Mouse (Mus musculus): Measurements from ENCODE around the gene Capza2.

Capza2 gene

GRCm38 (mm10) chr6:17635615-17636284 is at the start of gene Capza2:
Gene Capza2, plus strand, starts transcription at chr6:17636234.
- in situ Hi-C loops (cut with MboI, MseI) = no loop called here

- in situ Hi-C loops (cut with MboI, MseI) = loop anchor here (5.0 to 10.0 kb wide), 2 partner anchors 227 to 564 kb away; no protein-coding TSS in a partner anchor
These were observed 46.7 kb upstream of the Capza2 start for GRCm38 (mm10) chr6:17589049-17589952.

- in situ Hi-C loops (cut with MboI, MseI) = loop anchor here (5.0 to 10.0 kb wide), 2 partner anchors 228 to 565 kb away; no protein-coding TSS in a partner anchor
These were observed 45.9 kb upstream of the Capza2 start for GRCm38 (mm10) chr6:17589953-17590627.

- in situ Hi-C loops (cut with MboI, MseI) = no loop called here
These were observed 42.1 kb upstream of the Capza2 start for GRCm38 (mm10) chr6:17593971-17594370.

- in situ Hi-C loops (cut with MboI, MseI) = no loop called here
These were observed 40.1 kb upstream of the Capza2 start for GRCm38 (mm10) chr6:17595712-17596462.

GRCm38 (mm10) chr6:17599373-17599772 is 36.7 kb upstream of the Capza2 start:
- in situ Hi-C loops (cut with MboI, MseI) = no loop called here

- in situ Hi-C loops (cut with MboI, MseI) = no loop called here
These were observed 34.5 kb upstream of the Capza2 start for GRCm38 (mm10) chr6:17601526-17601925.

- in situ Hi-C loops (cut with MboI, MseI) = no loop called here
These were observed 29.1 kb upstream of the Capza2 start for GRCm38 (mm10) chr6:17606915-17607314.

GRCm38 (mm10) chr6:17611352-17612010 is 24.6 kb upstream of the Capza2 start:
- in situ Hi-C loops (cut with MboI, MseI) = no loop called here

- in situ Hi-C loops (cut with MboI, MseI) = no loop called here
These were observed 23.4 kb upstream of the Capza2 start for GRCm38 (mm10) chr6:17612652-17613051.

GRCm38 (mm10) chr6:17620823-17621222 is 15.2 kb upstream of the Capza2 start:
- in situ Hi-C loops (cut with MboI, MseI) = no loop called here

GRCm38 (mm10) chr6:17621436-17621835 is 14.6 kb upstream of the Capza2 start:
- in situ Hi-C loops (cut with MboI, MseI) = no loop called here

- in situ Hi-C loops (cut with MboI, MseI) = no loop called here
These were observed 7.2 kb upstream of the Capza2 start for GRCm38 (mm10) chr6:17628701-17629455.

GRCm38 (mm10) chr6:17629756-17630155 is 6.3 kb upstream of the Capza2 start:
- in situ Hi-C loops (cut with MboI, MseI) = no loop called here

GRCm38 (mm10) chr6:17631611-17632010 is 4.4 kb upstream of the Capza2 start:
- in situ Hi-C loops (cut with MboI, MseI) = no loop called here

- in situ Hi-C loops (cut with MboI, MseI) = no loop called here
These were observed 2.2 kb upstream of the Capza2 start for GRCm38 (mm10) chr6:17633819-17634218.

GRCm38 (mm10) chr6:17634992-17635391 is 1.0 kb upstream of the Capza2 start:
- in situ Hi-C loops (cut with MboI, MseI) = no loop called here

GRCm38 (mm10) chr6:17636764-17637170 is 733 bp downstream of the Capza2 start:
- in situ Hi-C loops (cut with MboI, MseI) = no loop called here

- in situ Hi-C loops (cut with MboI, MseI) = no loop called here
These were observed 1.5 kb downstream of the Capza2 start for GRCm38 (mm10) chr6:17637205-17638203.
